Mouse (Mus musculus) hindbrain, embryonic 11.5 days (tissue): ENCODE results near the gene Cdk17. TPM values are rescaled to one million over a fixed set of nuclear protein-coding genes. Genes with fewer than 3 reads are reported as not detected.

Experiments
- ATAC-seq: fragments of 200-750 bp; cut with Nextera tagmentation; 2 replicates; pipeline ENCODE4 v1.8.0; 2017; ENCODE audit warnings: mild to moderate bottlenecking, moderate TSS enrichment, moderate library complexity; ENCODE audit not compliant: low FRiP score
- DNase-seq: peaks from one replicate; pipeline ENCODE4 v3.0.0-alpha.2; 2015; ENCODE audit warnings: low spot score
- H3K27ac ChIP-seq: fragments of 300-500 bp; sonication (generic); 2 replicates; pipeline ENCODE4 v1.5.1; 2014; ENCODE audit warnings: mild to moderate bottlenecking, low read depth, low read length
- H3K27me3 ChIP-seq: fragments of 300-500 bp; sonication (generic); 2 replicates; pipeline ENCODE4 v1.6.1; 2014; ENCODE audit warnings: mild to moderate bottlenecking, low read length, moderate library complexity, mixed read lengths; ENCODE audit not compliant: control insufficient read depth, insufficient read depth
- H3K36me3 ChIP-seq: fragments of 300-500 bp; sonication (generic); 2 replicates; pipeline ENCODE4 v1.6.1; 2014; ENCODE audit warnings: mild to moderate bottlenecking, low read length, moderate library complexity, mixed read lengths; ENCODE audit not compliant: control insufficient read depth, insufficient read depth
- H3K4me1 ChIP-seq: fragments of 300-500 bp; sonication (generic); replicated peaks from 2 replicates; pipeline ENCODE4 v1.6.1; 2014; ENCODE audit warnings: low read length, mixed read lengths; ENCODE audit not compliant: control insufficient read depth, insufficient read depth
- H3K4me2 ChIP-seq: fragments of 300-500 bp; sonication (generic); replicated peaks from 2 replicates; pipeline ENCODE4 v1.6.1; 2014; ENCODE audit warnings: mild to moderate bottlenecking, low read depth, low read length
- H3K4me3 ChIP-seq: fragments of 300-500 bp; sonication (generic); 2 replicates; pipeline ENCODE4 v1.5.1; 2014; ENCODE audit warnings: low read depth, low read length
- H3K9ac ChIP-seq: fragments of 300-500 bp; sonication (generic); 2 replicates; pipeline ENCODE4 v1.6.1; 2014; ENCODE audit warnings: low read depth, low read length
- H3K9me3 ChIP-seq: fragments of 300-500 bp; sonication (generic); 2 replicates; pipeline ENCODE4 v1.6.1; 2016; ENCODE audit warnings: low read length; ENCODE audit not compliant: control insufficient read depth
- WGBS: fragments of 180-500 bp; shearing (Covaris S2); extraction: QIAGEN DNeasy Blood & Tissue Kit; methylation state at CpG from one replicate; pipeline ENCODE4 v1.1.7; 2014; 5-methylcytosine and 5-hydroxymethylcytosine counted together
- polyA plus RNA-seq: library from polyadenylated mRNA; unstranded; fragments of >200 nt; fragmentation: Nextera tagmentation; extraction: Ambion mirVana; gene quantifications from 2 replicates; pipeline ENCODE4 v1.2.1, GENCODE M21; 2014

Cdk17 gene
- polyA plus RNA-seq, 1 experiment from 2014 or later: 37.3 TPM

DNA sequence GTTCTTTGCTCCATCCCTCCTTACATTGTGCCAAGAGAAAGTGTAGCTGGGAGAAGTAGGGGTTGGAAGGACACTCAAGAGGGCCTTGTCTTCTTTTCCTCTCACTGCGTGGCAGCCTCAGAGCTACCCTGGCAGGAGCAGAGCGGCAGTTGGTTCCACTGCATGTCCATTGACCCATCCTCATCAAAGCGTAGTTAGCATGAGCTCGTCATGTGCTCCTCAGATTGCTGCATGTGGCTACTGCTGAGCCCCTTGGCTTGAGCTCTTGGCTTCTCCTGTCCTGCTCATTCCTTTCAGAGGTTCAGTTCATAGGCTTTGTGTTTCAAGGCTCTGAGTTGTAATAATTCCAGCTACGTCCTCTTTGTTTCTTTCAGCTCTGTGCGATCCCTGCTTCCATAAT lies 36.4 kb downstream of the Cdk17 start:
- WGBS: 92% methylated on average over 6 of the region's 6 CpGs
- H3K27ac ChIP-seq: no peak overlapping the region
- no peak overlapping the region for H3K9ac ChIP-seq
- DNase-seq (no peak), ATAC-seq (no peak)
- no peak overlapping the region for H3K4me3 ChIP-seq
- H3K27me3 ChIP-seq: no peaks in the 10 kb centered on the region
- no peaks in the 10 kb centered on the region for H3K36me3 ChIP-seq
- no peak overlapping the region for H3K4me2 ChIP-seq
- H3K4me1 ChIP-seq: no peaks in the 10 kb centered on the region
- H3K9me3 ChIP-seq: no peaks in the 10 kb centered on the region

DNA sequence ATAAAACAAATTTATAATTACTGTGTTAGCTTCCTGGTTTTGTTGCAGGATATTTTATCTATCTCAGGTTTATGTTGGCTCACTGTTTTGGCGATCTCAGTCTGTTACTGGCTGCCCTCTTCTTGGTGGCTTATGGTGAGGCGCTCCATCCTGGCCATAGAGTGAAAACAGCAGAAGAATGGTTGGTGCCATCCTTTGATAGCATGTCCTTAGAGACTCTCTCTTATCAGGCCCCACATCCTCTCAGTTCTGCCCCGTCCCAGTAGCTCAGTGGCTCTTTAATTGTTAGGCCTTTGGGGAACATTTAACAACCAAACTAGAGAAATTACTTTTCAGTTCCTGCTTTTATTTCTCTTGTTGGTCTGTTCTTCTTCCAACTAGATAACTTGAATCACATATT lies 38.3 kb downstream of the Cdk17 start:
- no peak overlapping the region for H3K4me3 ChIP-seq
- no peaks in the 10 kb centered on the region for H3K36me3 ChIP-seq
- H3K9me3 ChIP-seq: no peaks in the 10 kb centered on the region
- no peak overlapping the region for H3K9ac ChIP-seq
- no peak for DNase-seq
- no peak overlapping the region for H3K27ac ChIP-seq
- no peaks in the 10 kb centered on the region for H3K27me3 ChIP-seq
- no peak for ATAC-seq
- WGBS: 93% methylated on average over 3 of the region's 3 CpGs
- no peak overlapping the region for H3K4me2 ChIP-seq
- no peaks in the 10 kb centered on the region for H3K4me1 ChIP-seq

DNA sequence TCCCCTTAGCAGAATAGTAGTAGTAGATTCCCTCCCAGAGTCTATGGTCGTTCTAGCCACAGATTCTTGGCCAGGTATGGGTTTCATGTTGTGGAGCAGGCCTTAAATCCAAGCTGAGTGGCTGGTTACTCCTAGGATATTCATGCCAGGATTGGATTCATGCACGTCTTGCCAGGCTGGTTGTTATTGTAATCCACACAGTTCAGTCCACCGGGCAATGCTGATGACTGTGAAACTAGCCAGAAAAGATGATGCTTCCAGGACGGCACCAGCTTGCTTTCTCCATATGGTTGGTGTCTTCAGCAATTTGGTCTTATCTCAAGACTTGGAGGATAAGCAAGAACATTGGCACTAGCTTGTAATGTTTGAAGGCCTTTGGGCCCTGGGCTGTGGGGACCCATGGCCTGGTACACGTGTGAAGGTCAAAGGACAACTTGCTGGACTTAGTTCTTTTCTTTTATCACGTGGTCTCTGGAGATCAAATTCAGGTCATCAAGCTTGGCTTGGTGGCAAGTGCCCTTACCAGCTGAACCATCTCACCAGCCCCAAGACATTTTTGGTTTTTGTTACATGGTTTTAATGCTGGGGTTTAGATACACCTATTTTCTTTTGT lies 41.3 kb downstream of the Cdk17 start:
- Histone ChIP-seq H3K4me2 (no peak overlapping the region), H3K9ac (no peak overlapping the region), H3K4me1 (no peaks in the 10 kb centered on the region), H3K9me3 (no peaks in the 10 kb centered on the region), H3K4me3 (no peak overlapping the region), H3K36me3 (no peaks in the 10 kb centered on the region), H3K27ac (no peak overlapping the region), H3K27me3 (no peaks in the 10 kb centered on the region)
- no peak for ATAC-seq
- 92% methylated on average over 6 of the region's 6 CpGs for WGBS
- DNase-seq: no peak

DNA sequence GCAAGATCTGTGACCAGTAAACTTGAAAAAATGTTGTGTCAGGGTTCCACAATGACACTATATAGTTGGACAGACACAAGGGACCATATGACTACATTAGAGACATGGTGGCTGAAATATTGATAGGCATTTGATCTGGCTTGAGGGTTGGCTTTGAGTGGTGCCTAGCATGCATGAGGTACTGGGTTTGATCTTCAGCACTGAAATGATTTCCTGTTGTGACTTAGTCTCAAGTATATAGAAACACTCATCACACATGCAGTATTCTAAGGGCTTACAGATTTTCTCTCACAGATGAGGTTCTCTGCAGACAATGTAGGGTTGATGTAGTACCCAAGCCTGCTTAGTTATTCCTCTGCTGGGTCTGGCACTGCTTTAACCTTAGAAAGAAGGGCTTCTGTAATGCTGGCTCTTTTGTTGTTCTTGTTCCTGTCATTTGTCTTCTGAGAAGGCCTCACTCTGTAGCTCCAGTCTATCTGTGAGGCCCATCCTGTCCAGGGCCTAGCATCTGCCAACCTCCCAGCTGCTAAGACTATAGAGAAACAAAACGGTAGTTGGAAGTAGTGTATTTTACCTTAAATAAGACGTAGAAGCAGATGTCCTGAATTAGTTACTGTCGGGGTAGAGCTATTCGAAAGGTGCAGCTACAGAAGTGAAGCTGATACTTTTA lies 44.7 kb downstream of the Cdk17 start:
- Histone ChIP-seq H3K27ac (no peak overlapping the region), H3K4me3 (no peak overlapping the region), H3K27me3 (no peaks in the 10 kb centered on the region), H3K9ac (no peak overlapping the region), H3K36me3 (no peaks in the 10 kb centered on the region), H3K4me2 (no peak overlapping the region), H3K9me3 (no peaks in the 10 kb centered on the region), H3K4me1 (no peaks in the 10 kb centered on the region)
- DNase-seq: no peak
- no peak for ATAC-seq
- 81% methylated on average over 4 of the region's 4 CpGs for WGBS

DNA sequence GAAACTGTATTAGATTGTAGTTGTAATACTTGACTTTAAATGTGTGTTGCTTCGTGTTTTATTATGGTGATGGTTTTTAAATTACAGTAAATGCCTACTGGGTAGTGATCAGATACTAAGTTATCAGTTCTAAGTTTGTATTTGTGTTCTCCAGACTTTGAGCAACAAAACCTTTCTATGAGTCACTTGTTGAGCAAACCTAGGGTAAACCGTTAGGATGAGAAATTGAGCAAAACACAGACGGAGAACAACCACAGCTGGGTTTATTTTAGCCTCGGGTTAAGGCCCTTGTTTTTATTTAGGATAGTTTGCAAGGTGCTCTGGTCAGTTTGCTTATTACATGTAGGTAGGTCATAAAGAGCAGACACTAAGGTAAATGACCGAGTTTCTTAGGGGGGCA lies 46.5 kb downstream of the Cdk17 start:
- H3K4me3 ChIP-seq: no peak overlapping the region
- H3K27ac ChIP-seq: no peak overlapping the region
- DNase-seq: no peak
- no peaks in the 10 kb centered on the region for H3K9me3 ChIP-seq
- H3K4me1 ChIP-seq: no peaks in the 10 kb centered on the region
- no peak overlapping the region for H3K9ac ChIP-seq
- 83% methylated on average over 5 of the region's 5 CpGs for WGBS
- ATAC-seq: no peak
- no peak overlapping the region for H3K4me2 ChIP-seq
- H3K27me3 ChIP-seq: no peaks in the 10 kb centered on the region
- no peaks in the 10 kb centered on the region for H3K36me3 ChIP-seq

DNA sequence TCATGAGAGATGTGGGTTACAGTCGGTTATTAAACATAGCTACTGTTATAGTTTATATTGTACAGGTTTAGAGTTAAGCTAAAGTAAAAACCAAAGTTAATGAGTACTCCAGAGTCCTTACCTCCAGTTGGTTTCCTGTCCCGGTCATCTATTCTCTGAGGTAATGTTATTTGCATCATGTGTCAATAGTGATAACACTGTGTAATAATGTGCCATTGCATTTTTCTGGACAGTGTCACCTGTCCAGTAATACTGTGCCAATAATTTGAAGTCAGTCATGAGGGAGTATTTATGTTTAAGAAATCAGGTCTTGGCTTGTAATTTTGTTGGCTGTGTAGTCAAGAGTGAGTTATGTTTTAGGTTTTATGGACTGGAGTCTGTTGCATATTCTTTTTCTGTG lies 52.0 kb downstream of the Cdk17 start:
- Histone ChIP-seq H3K36me3 (peaks cover 6% of the 10 kb centered on the region; the same call in 1 of the 2 replicates), H3K4me3 (no peak overlapping the region), H3K27ac (no peak overlapping the region), H3K4me2 (no peak overlapping the region), H3K9ac (no peak overlapping the region), H3K27me3 (no peaks in the 10 kb centered on the region), H3K4me1 (no peaks in the 10 kb centered on the region), H3K9me3 (no peaks in the 10 kb centered on the region)
- ATAC-seq: no peak
- 96% methylated on average over 2 of the region's 2 CpGs for WGBS
- DNase-seq: no peak

DNA sequence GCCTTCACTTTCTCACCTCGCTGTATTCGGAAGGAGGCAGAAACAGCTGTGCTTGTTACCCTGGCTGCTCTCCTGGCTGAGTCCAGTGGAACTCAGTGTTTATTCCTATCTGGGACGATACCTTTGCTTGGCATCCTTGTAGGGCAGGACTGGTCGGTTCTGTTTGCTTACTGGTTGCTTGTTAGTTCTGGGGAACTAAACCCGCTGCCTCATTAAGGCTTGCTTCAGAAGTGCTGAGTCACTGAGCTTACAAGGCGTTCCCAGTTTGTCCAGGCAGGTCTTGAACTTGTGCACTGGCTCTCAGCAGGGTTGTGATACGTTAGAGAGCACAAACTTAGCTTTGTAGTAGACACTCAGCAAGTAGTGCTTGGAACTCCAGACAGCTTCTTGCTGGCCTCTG lies 52.7 kb downstream of the Cdk17 start:
- H3K4me2 ChIP-seq: no peak overlapping the region
- 82% methylated on average over 7 of the region's 7 CpGs for WGBS
- no peaks in the 10 kb centered on the region for H3K27me3 ChIP-seq
- no peak for DNase-seq
- no peak overlapping the region for H3K9ac ChIP-seq
- no peaks in the 10 kb centered on the region for H3K9me3 ChIP-seq
- no peaks in the 10 kb centered on the region for H3K4me1 ChIP-seq
- ATAC-seq: no peak
- H3K27ac ChIP-seq: no peak overlapping the region
- H3K4me3 ChIP-seq: no peak overlapping the region
- H3K36me3 ChIP-seq: peaks cover 6% of the 10 kb centered on the region; the same call in 1 of the 2 replicates

DNA sequence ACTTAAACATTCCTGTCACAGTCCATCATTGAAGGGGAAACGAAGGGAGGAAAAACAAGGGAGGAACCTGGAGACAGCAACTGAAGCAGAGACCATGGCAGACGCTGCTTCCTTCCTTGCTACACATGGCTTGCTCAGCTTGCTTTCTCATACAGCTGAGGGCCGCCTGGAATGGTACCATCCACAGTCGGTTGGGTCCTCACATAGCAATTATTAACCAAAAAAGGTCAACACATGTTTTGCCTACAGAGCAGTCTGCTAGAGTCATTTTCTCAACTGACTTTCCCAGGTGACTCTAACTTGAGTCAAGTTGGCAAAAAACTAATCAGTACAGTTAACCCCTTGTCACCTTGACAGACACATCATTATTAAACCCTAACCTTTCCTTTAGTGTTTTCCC lies 53.6 kb downstream of the Cdk17 start:
- 69% methylated on average over 4 of the region's 4 CpGs for whole genome bisulfite sequencing
- no peaks in the 10 kb centered on the region for H3K4me1 ChIP-seq
- H3K9ac ChIP-seq: no peak overlapping the region
- no peak overlapping the region for H3K27ac ChIP-seq
- H3K36me3 ChIP-seq: peaks cover 6% of the 10 kb centered on the region; the same call in 1 of the 2 replicates
- no peak overlapping the region for H3K4me3 ChIP-seq
- no peak overlapping the region for H3K4me2 ChIP-seq
- H3K9me3 ChIP-seq: no peaks in the 10 kb centered on the region
- no peak for ATAC-seq
- no peak for DNase-seq
- H3K27me3 ChIP-seq: no peaks in the 10 kb centered on the region

DNA sequence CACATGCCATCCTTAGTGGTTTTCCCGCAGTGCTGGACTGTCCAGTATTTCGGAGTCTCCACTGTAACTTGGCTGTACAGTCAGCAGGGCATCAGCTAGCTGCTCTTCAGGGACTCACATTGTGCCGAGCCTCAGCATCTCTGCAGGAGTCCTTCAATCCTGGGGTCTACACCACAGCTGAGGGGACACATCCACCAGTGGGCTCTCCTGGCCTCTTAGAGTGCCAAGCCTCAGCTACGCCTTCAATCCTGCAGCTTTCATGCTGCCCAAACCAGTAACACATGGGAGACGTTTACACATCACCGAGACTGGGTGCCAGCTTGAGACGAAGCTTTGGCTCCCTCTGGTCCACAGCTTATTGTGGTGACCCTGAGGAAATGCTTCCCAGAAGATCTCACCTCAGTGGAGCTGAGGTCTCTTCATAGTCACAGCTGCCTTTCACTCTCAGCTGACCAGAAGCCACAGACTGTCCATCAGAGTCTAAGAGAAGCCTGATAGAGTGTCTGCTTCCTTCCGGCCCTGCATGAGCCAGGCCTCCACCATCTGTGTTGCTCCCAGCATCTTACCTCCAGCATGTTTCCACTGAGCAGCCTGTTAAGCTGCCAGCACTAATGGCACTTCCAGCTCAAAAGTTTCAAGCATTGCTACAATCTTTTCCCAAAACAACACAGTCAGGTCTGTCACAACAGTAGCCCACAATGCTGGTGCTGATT lies 54.5 kb downstream of the Cdk17 start:
- H3K9me3 ChIP-seq: no peaks in the 10 kb centered on the region
- H3K4me1 ChIP-seq: no peaks in the 10 kb centered on the region
- no peak overlapping the region for H3K4me3 ChIP-seq
- ATAC-seq (no peak), DNase-seq (no peak)
- H3K27me3 ChIP-seq: no peaks in the 10 kb centered on the region
- no peak overlapping the region for H3K27ac ChIP-seq
- H3K9ac ChIP-seq: no peak overlapping the region
- WGBS: 89% methylated on average over 8 of the region's 8 CpGs
- no peak overlapping the region for H3K4me2 ChIP-seq
- peaks cover 6% of the 10 kb centered on the region; the same call in 1 of the 2 replicates for H3K36me3 ChIP-seq
